Mouse (Mus musculus): ENCODE measurements at regions not wholly inside any gene's neighbourhood (a gene's known extent, or its start where the extent isn't known, plus 50 kb on each side); places are given as distances from the start of the nearest gene placed in this dataset.
"Not testable (repeated sequence)": the region's sequence is repeated elsewhere in the genome, so short reads cannot be mapped to it uniquely, and the experiment has no call there.

DNA sequence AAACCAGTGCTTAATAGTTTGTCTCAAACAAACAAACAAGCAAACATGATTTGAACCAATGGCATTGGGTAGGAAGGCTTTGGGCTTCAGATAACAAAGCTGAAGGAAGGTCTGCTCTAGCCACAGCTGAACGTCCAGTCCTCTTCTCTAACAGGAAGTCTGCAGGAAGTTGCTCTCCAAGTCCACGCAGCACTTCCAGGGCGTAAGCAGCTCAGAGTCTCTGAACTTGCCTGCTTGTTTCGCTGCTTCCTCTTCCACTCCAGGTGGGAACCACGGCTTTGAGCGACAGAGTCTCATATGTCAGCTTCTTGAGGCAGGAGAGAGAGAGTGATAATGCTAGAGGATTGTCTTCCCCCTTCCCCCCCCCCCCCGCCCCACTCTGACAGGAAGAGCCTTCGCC, 123.6 kb downstream of the Tnfrsf21 start:
- no peak for DNase-seq (ENCODE audit: low spot score in 2 of 2)
- intact Hi-C loops (cut with DNase I): no loop called here

- intact Hi-C loops (cut with DNase I): no loop called here
- no peak for DNase-seq (ENCODE audit: low spot score in 2 of 2)
Observed at GRCm38 (mm10) chr17:43141740-43142139, 125.4 kb downstream of the Tnfrsf21 start.

DNA sequence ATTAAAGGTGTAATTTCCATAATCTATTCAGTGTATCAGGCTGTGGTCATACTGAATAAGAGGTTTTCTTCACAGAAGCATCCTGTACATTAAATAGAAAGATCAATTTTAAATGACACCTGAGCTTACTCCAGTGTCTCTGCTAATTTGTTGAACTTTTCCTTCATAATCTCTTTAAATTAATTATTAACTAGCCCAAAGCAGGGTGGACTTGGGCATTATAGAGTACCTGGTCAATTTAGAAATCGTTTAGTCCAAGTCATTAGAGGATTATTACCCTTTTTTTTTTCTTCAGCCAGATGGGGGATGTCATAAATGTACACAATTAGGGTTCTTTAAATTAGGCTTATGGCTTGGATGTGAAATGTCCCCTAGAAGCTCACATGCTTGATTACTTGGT, 124.4 kb upstream of the Adgrf1 start:
- intact Hi-C loops (cut with DNase I): no loop called here
- DNase-seq (ENCODE audit: low spot score in 2 of 2): no peak

DNA sequence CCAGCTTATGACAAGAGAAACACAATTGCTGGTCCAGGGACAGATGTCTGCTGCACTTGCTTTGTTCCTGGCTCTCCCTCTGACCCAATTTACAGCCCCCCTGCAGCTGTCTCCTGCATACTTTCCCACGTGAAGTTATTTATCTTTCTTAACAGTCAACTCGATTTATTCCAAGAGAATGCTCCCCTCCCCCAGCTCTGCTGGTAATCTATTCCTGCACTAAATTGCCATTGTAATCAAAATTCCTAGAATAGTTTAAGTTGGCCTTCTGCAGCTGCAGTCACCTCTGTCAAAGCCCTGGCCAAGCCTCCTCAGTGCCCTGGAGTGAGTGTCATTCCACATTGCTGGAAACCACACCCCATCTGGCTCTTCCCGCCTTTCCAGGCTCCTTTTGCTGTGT, 122.2 kb upstream of the Adgrf1 start:
- intact Hi-C loops (cut with DNase I): no loop called here
- DNase-seq (ENCODE audit: low spot score in 2 of 2): peak in 1 of 2 experiments; percentile 9

DNA sequence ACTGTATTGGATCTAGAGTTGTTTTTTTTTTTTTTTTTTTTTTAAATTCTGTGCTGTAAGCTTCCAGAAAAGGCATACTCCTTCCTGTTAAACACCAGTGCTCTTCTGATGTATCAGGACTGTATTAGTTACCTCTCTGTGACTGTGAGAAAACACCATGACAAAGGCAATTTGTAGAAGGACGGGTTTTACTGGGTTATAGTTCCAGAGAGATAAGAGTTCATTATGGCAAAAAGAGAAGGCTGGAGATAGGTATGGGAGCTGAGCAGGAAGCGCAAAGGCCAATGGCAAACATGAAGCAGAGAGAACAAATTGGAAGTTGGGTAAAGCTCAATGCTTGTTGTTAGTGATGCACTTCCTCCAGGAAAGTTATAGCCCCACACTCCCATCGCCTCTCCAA, 117.5 kb upstream of the Adgrf1 start:
- intact Hi-C loops (cut with DNase I): no loop called here
- no peak for DNase-seq (ENCODE audit: low spot score in 2 of 2)

DNA sequence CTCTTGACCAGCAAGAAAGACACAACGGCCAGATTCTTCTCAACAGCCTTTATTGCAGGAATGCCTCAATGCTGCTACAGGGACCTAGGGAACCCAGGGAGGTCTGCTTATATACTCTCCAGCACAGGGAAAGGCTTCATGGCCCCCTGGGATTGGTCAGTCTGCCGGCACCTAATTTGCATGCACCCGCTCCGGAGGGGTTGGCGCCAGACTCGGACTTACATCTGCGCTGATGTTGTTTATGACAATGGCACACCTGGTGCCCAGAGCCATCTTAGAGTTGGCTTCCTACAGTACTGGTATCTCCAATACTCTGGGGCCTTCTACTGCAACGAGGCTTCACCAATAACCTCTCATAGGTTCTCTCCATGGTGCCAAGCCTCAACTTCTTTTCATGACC, 114.9 kb upstream of the Adgrf1 start:
- intact Hi-C loops (cut with DNase I); DNase-seq (ENCODE audit: low spot score in 2 of 2): not testable (repeated sequence)

DNA sequence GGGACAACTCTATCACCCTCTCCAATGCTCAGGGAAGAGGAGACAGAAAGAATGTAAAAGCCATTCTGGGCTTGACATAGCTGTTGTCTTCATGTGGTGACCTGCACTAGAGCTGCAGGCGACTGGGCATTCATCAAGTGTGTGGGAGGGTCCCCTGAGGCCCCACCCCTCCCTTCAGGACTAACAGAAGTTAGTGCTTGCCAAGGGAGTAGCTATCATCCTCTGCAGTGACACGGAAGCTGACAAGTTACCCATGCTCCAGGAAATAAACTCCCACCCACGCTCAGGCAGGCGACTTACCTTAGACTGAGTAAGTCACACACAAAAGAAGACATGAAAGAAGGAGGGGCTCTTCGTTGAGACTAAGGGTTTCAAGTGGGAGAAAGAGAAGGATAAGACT, 114.0 kb upstream of the Adgrf1 start:
- DNase-seq (ENCODE audit: low spot score in 2 of 2): no peak
- intact Hi-C loops (cut with DNase I): no loop called here

- intact Hi-C loops (cut with DNase I): no loop called here
- DNase-seq (ENCODE audit: low spot score in 2 of 2): peak; percentile 51 to 56
Observed at GRCm38 (mm10) chr17:43157781-43158501, 112.2 kb upstream of the Adgrf1 start.

DNA sequence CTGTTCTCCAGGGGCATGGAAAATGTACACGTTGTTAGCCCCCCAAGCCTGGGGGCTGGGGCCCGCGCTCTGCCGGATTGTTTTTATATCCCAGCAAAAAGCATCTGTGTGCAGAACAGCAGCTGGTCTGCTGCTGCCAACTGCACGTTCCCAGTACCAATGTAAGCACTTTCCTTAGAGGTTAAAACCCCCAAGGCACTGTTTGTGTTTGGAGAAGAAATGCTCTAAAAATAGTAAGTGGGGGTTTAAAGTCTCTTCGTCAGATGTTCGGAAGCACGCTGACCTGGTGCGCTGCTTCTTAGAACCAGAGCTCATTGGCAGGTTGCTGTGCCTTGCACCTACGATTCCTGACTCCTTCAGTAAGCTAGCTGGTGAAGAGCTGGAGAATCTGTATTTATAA, 111.4 kb upstream of the Adgrf1 start:
- intact Hi-C loops (cut with DNase I): no loop called here
- DNase-seq (ENCODE audit: low spot score in 2 of 2): no peak

- DNase-seq (ENCODE audit: low spot score in 2 of 2); intact Hi-C loops (cut with DNase I): not testable (repeated sequence)
Observed at GRCm38 (mm10) chr17:43161306-43161705, 108.8 kb upstream of the Adgrf1 start.

- DNase-seq (ENCODE audit: low spot score in 2 of 2): no peak
Observed at GRCm38 (mm10) chr17:43163126-43163525, 107.0 kb upstream of the Adgrf1 start.

DNA sequence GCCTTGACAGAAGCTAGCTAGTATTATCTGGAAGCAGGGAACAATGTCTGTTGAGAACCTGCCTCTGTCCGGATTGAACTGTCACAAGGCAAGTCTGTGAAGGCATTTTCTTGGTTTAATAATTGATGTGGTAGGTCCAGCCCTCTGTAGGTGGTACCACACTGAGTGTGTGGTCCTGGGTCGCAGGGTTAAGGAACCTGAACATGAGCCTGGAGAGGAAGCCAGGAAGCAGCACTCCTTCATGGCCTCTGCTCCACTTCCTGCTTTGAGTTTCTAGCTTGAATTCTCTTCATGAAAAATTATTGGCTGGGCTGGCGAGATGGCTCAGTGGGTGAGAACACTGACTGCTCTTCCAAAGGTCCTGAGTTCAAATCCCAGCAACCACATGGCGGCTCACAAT, 104.0 kb upstream of the Adgrf1 start:
- no peak for DNase-seq (ENCODE audit: low spot score in 2 of 2)
- intact Hi-C loops (cut with DNase I): loop anchor here (5.0 kb wide), 1 partner anchor 149 kb away; the partner anchor contains the start of gene Tnfrsf21

More at GRCm38 (mm10) chr17:43163126-43163525, 107.0 kb upstream of the Adgrf1 start:
- intact Hi-C loops (cut with DNase I): no loop called here

GRCm38 (mm10) chr17:43169435-43169834, 100.7 kb upstream of the Adgrf1 start:
- intact Hi-C loops (cut with DNase I): loop anchor here (5.0 kb wide), 1 partner anchor 152 kb away; the partner anchor contains the start of gene Tnfrsf21
- peak in 1 of 2 experiments; percentile 12 for DNase-seq (ENCODE audit: low spot score in 2 of 2)

DNA sequence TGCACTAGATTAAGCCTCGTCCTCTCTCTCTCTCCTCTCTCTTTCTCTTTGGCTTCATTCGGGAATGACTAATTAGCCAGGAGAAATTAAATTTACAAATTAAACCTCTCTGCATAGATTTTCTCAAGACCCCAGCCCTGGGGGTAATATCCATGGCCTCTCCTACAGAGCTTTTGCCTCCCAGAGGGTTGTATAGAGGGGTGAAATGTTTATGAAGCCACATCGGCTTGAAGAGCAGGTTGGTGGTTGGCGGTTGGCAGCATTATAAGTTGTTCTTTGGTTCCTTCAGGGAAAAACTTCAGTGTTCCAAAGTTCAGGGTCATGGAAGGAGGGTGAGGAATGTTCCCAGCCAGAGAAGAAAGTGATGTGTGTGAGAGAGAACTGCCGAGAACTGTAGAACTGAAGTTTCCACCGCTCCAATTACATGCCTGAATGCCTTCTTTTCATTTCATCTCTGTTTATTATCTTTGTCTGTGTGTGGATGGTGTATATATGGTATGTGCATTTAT, 97.4 kb upstream of the Adgrf1 start:
- DNase-seq (ENCODE audit: low spot score in 2 of 2): no peak
- intact Hi-C loops (cut with DNase I): no loop called here

DNA sequence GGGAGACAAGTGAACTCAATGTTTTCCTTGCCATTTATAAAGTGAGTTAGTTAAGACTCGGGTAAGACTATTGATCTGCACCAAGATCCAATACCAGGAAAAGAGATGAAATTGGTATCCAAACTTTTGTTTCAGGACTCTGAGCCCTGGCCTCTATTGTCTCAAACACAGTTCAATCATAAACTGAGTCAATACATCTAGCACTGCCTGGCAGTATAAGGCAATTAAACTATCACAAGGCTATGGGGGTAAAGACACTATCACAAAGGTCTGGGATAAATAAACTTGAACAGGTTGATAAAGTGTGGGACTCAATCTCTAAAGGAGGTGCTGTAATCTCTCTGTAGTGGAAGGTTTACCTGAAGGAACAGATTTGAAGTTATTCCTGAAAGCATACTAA, 95.3 kb upstream of the Adgrf1 start:
- no peak for DNase-seq (ENCODE audit: low spot score in 2 of 2)
- intact Hi-C loops (cut with DNase I): no loop called here

- intact Hi-C loops (cut with DNase I): no loop called here
- no peak for DNase-seq (ENCODE audit: low spot score in 2 of 2)
Observed at GRCm38 (mm10) chr17:43177244-43177643, 92.9 kb upstream of the Adgrf1 start.

- no peak for DNase-seq (ENCODE audit: low spot score in 2 of 2)
- intact Hi-C loops (cut with DNase I): no loop called here
Observed at GRCm38 (mm10) chr17:43190016-43190415, 80.1 kb upstream of the Adgrf1 start.

GRCm38 (mm10) chr17:43190853-43191485, 79.2 kb upstream of the Adgrf1 start:
- no peak for DNase-seq (ENCODE audit: low spot score in 2 of 2)
- intact Hi-C loops (cut with DNase I): no loop called here

GRCm38 (mm10) chr17:43197232-43197631, 72.9 kb upstream of the Adgrf1 start:
- intact Hi-C loops (cut with DNase I): no loop called here
- no peak for DNase-seq (ENCODE audit: low spot score in 2 of 2)

DNA sequence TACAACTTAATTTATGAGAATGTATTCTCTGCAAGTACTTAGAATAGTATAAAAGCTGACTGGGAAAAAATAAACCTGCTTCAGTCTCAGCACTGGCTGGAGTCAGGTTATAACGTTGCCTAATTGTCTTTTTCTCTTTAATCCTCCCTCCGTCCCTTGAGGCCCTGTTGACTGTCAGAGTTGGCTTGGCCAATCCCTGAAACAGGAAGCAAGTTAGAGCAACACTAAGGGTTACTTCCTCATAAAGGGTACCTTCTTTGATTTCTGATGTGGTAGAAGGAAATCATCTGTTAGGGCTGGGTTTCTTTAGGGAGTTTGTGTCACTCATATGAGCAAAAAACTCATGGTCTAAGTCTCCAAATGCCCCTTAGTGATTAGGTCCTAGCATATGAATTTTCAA, 69.3 kb upstream of the Adgrf1 start:
- no peak for DNase-seq (ENCODE audit: low spot score in 2 of 2)
- intact Hi-C loops (cut with DNase I): no loop called here
